Mouse (Mus musculus) cerebellum, adult 8-10 months (tissue): ENCODE results near the gene Abtb2.

Experiments used
- DNase-seq: peaks from one replicate; pipeline ENCODE4 v3.0.0; 2022

The Abtb2 gene

GRCm38 (mm10) chr2:103625349-103625932 is 59.3 kb downstream of the Abtb2 start:
- no peak for DNase-seq

GRCm38 (mm10) chr2:103627101-103627500 is 61.0 kb downstream of the Abtb2 start:
- no peak for DNase-seq

- no peak for DNase-seq
Observed at GRCm38 (mm10) chr2:103629956-103630355, 63.8 kb downstream of the Abtb2 start.

DNA sequence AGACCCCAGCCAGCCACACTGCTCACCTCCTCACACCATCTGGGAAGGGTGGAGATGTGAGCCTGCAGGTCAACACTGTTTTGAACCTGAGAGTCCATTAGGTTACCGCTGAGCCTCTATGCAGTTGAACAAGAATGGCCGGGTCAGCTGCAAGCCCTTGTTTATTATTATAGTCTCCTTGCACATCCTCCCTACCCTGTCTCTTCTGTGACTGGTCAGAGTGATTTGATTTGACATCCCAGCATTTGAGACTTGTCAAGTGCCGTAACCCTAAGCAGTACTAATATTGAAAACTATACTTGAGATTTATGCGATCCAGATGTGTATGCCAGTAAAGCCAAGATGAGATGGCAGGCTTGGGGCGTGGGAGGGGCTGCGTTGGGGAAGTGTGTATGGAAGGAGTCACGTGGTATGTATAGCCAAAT is 65.2 kb downstream of the Abtb2 start:
- DNase-seq, result no peak

GRCm38 (mm10) chr2:103632136-103632925 is 66.2 kb downstream of the Abtb2 start:
- DNase-seq, result no peak

GRCm38 (mm10) chr2:103632926-103633250 is 66.8 kb downstream of the Abtb2 start:
- DNase-seq, result no peak

DNA sequence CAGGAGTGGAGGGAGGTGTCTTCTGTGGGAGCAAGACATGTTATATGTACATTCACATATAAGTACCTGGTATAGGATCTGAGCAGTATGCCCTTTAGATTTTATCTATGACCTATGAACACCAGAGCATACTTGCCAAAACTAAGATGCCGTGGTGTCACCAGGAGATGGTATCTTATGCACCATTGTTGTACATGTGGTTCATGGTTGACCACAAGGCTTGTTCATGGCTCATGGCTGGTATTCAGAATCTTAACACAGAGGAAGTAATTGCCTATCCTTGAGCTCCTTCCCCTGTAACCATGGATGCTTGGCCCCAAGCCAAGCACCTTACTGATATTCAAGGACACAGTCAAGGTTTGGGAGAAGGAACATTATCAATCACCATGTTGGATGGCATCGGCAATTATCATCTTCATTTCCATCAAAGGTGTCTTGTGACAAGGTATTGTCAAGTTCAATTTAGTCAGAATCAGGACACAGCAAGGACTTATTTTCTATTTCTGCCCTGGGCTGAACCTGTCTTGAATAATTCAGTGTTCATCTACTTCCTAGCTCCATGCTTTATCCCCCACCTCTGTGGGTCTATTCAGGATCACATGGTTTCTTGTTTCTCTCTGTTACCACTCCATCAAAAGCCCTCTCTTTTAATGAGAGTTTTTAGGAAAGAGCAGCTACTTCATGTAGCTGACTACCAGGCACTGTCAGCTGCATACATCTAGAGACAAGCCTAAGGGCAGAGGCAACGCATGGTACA is 69.8 kb downstream of the Abtb2 start:
- DNase-seq, result no peak

DNA sequence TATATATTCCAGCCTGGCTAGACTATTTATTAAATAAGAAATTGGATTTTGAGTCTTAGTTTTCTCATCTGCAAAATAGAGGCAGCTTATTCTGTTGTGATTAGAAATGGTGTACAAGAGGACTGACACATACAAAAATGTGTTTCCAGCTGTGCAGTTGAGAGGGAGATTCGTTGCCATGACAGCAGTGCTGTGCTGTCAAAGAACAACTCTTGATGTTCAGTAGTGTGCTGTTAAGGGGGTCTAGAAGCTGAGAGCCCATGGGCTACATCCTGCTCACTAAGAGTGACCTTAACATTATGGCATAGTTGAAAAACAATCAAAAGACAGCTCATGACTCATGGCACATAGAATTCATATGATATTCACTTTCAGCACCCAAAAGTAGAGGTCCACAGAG is 71.3 kb downstream of the Abtb2 start:
- DNase-seq, result no peak

DNA sequence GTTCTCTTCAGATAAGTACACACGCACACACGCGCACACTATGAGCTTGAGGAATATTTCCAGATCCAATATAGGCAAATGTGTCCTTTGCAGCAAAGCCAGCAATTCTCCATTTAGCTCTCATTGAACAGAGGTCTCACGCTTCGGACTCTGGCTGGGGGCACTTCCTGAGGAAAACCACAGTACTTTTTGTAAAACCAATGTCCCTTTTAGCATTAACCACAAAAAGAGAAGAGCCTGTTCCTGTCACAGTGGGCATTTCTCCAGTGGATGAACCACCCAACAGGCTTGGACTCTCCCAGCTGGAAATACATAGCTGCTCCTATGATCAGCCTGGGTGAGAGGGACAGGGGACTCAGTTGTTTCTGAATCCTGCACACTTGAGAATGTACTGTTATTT is 71.8 kb downstream of the Abtb2 start:
- DNase-seq, result no peak

DNA sequence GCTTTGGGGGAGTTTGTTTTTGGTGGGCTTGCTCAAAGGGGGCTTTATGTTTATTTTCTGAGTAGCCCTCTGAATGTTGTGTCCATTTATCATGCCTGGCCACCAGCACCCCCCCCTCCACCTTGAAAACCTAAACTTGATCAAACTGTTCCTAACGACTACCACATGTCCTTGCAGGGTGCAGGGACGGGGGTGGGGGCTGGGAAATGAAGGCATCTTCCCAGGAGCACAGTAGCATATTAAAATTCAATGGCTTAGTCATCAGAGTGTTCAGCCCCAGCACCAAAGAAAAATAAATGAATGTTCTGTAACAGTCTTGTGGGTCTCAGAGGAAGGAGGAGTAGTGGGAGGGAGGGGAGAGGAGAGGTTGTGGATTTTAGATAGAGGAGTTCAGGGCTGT is 73.6 kb downstream of the Abtb2 start:
- no peak for DNase-seq

GRCm38 (mm10) chr2:103640861-103641260 is 74.8 kb downstream of the Abtb2 start:
- no peak for DNase-seq

DNA sequence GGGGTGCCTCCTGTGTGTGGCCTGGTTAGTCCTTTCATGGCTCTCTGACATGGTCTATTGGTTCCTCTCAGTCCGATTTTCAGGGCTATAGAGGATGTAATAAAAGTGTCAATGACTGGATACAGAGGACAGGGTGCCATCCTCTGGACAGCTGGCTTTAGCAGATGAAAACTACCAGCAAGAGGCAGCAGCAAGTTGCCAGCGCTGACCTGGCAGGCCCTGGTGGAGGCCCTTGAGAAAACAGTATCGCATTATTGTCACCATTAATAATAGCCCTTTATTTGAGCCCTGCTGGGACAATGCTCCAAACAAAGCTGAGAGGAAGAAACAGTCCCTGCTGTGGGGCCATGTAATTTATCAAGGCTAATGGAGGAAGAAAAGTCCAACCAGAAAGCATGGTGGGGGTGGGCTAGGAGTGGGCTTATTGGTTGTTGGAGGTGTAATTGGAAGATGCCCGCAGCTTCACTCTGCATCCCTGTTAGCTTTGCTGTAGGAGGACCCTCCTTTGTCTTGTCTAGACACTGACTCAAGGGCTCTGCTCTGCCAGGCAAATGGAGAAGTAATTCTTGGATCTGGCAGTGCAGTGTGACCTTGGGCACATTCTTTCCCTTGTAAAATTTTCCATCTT is 77.6 kb downstream of the Abtb2 start:
- DNase-seq, result no peak

DNA sequence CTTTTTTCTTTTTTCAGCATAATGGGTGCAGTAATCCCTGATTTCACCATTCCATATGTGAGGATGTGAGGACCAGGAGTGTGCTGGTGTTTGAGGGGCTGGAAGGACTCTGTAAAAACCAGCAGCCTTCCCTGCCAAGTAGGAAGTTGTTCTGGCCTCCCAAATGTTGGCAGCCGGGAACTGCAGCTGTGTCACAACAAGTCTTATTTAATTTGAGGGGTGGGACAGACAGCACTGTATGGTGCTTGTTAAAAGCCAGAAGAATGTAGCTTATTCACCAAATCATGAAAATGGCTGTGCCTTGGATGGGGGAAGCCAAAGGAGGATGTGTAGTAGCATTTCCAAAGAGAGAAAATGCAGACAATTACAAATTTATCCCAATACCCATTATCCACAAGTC is 78.3 kb downstream of the Abtb2 start:
- no peak for DNase-seq

- no peak for DNase-seq
Observed at GRCm38 (mm10) chr2:103650314-103650879, 84.3 kb downstream of the Abtb2 start.

DNA sequence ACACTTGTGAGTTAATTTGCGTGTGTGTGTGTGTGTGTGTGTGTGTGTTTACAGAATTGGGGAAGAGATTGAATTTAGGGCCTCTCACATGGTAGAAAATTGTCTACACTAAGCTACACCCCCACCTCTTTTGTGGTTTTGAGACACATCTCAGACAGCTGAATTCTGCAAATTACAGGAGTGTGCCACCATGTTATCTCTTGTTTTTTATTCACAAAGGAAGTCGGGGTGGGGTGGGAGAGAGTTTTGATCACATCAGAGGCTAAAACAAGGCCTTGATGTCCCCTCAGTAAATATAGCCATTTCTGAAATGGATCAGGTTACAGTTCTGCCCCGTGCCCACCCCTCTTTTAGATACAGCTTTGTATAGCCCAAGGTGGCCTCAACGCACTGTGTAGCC is 86.0 kb downstream of the Abtb2 start:
- DNase-seq, result no peak

- no peak for DNase-seq
Observed at GRCm38 (mm10) chr2:103655037-103655436, 88.9 kb downstream of the Abtb2 start.

- no peak for DNase-seq
Observed at GRCm38 (mm10) chr2:103656028-103656427, 89.9 kb downstream of the Abtb2 start.

DNA sequence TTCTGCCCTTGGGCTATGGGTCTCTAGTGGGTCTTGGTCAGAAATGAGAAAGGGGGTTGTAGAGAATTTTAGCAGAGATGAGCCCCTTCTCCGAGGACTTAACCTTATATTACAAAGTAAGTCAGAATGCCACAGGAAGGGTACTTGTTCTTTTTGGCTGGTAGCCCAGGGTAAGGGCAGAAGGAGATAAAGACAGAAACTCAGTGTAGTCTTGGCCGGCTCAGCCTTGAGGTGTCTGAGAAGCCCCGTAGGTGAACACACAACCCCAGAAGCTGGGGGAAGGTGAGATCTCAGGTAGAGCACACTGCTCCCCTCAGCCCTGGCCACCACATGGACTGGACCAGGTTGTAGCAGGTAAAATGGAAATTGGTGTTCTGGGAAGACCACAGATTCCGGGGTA is 93.1 kb downstream of the Abtb2 start:
- no peak for DNase-seq

DNA sequence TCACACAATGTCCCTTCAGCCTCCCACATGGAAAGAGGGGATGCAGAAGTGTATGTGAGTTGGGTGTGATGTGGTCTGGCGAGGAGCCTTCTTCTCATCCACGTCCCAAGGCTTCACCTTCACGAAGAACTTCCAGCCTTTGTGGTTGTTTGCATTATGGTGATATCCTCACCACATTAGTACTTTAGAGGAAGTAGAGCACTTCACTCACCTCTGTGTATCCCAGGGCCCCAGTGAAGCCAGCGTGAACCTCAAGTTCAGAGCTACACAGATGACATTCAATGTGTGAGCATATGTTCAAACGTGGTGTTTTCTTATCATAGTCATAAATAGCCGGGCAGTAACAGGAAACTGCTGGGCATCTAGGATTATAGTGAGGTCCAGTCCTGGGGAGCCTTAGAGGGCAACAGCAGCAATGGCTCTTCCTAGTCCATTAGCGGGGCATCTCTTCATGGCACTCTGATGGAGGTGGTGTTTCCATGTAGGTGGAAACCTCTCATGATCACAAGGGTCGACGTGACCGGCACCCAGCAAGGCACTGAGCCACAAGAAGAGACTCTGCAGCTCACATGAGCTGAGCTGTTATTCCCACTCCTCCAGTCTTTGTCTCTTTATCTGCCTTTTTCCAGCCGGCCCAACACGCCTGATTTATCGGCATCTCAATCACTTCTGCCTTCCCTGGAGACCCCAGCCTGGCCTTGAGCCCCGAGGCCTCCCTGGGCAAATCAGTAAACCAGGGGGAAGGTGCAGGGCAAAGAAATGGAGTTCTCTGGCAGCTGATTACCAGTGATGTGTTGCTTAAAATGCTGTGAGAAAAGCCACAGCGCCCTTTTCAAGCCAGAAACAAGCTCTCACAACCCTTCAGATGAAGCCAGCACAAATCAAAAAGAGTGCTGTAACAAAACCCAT is 93.8 kb downstream of the Abtb2 start:
- DNase-seq, result no peak

DNA sequence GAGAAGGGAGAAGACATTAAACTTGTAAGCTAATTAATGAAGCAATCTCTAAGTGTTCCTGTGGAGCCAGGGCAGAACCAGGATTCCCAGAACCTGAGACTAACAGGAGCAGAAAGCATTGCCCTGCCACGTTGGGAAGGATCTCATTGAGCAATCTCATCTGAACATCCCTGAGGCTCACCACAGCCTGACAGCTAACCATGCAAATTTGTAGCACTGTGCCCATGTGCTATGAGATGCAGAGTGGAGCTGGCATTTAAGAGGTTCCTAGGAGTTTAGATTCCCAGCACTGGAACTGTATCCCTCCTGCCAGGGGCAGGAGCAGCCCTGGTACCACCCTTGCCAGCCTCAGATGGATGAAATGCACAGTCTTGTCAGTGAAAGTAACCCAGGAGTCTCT is 95.6 kb downstream of the Abtb2 start:
- DNase-seq, result no peak

GRCm38 (mm10) chr2:103662121-103662520 is 96.0 kb downstream of the Abtb2 start:
- DNase-seq, result peak; percentile 8

- DNase-seq, result no peak
Observed at GRCm38 (mm10) chr2:103664341-103664740, 98.2 kb downstream of the Abtb2 start.
